Mouse (Mus musculus) small intestine, adult 2 months (tissue): ENCODE measurements around the gene Gm17018.

ENCODE experiments used
- CTCF ChIP-seq: fragments of 200-500 bp; IDR thresholded peaks from 2 replicates; pipeline ENCODE4 v1.5.1; 2012; ENCODE audit warnings: low read depth, mild to moderate bottlenecking, control low read depth, inconsistent platforms, low read length, moderate library complexity, mixed read lengths; ENCODE audit not compliant: insufficient replicate concordance, insufficient read length; ENCODE audit errors: extremely low read depth
- POLR2A ChIP-seq: fragments of 200-500 bp; IDR thresholded peaks from 2 replicates; pipeline ENCODE4 v1.6.1; 2012; ENCODE audit warnings: low read depth, mild to moderate bottlenecking, control low read depth, inconsistent platforms, low read length, moderate library complexity

DNA sequence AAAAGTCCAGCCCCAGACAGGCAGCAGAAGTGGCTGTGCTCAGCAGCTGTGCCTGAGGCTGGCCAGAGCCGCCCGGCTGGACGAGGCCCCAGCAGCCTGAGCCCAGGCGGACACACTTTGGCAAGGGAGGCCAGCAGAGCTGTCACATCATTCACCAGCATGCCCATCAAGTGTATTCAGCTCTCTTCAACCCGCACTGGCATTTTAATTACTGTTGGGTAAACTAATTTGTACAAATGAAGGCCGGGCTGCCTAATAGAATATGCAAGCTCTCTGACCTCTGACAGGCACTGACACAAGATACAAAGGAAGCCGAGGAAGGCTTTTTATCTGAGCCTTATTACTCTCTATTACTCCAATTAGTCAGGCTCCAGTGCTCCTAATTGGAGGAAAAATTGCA, 35.6 kb downstream of the Gm17018 start:
- TF ChIP-seq CTCF (no peak), POLR2A (no peak)
